ENCODE assay signal across 13 mouse cellular contexts in the genomic region with DNA sequence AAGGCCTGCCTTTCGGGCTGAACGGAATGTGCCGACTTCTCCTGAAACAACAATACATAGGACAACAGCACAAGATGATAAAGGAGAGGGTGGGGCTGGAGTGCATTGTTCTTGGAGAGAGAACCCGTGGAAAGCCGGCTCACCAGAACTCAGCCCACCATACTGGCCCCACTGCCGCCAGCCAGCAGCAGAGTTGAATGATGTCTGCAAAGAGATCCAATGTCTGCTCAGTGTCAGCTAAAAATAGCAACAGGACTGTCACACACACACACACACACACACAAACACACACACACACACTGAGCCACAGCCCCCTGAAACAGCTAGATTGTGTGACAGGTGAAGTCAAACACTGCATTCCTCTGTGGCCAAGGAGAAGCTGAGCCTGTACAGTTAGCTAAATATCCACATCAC. TPM values are rescaled to one million over a fixed set of nuclear protein-coding genes. Genes with fewer than 3 reads are reported as not detected.
A peak's percentile ranks its signal among the peaks of the same experiment; 100 is the strongest.
DNase-seq lines count a peak whose midpoint lies in the region; ATAC-seq and TF ChIP-seq lines count a peak whose summit lies in the region.
"Had no signal": no experiment of that assay in that cellular context is flagged by ENCODE, and none has a peak within 500 bp of the region (broad histone marks: within the 10 kb centered on the region; RNA-seq: fewer than 3 reads in every experiment).

No protein-coding gene starts in this region.

- no peak overlapping the region for H3K4me3 ChIP-seq in liver, embryonic 11.5 days (ENCODE audit: low read depth, low read length)
- no peak overlapping the region for H3K4me3 ChIP-seq in liver, postnatal 0 days (ENCODE audit: low read depth, low read length)
- H3K4me3 ChIP-seq in heart, embryonic 14.5 days (ENCODE audit: control insufficient read depth in 1 of 2, insufficient read depth in 1 of 2, low read depth in 1 of 2, low read length in 2 of 2) = no peak overlapping the region
- no peak overlapping the region for H3K4me3 ChIP-seq in stomach, embryonic 14.5 days (ENCODE audit: low read depth, low read length)
- no peak overlapping the region for H3K4me3 ChIP-seq in forebrain, postnatal 0 days (ENCODE audit: low read depth, low read length)
- H3K4me3 ChIP-seq: forebrain, embryonic 12.5 days; liver, embryonic 13.5 days had no signal

- no peaks in the 10 kb centered on the region for H3K27me3 ChIP-seq in liver, embryonic 11.5 days (replicated peaks; ENCODE audit: control insufficient read depth, insufficient read depth, low read length)
- no peaks in the 10 kb centered on the region for H3K27me3 ChIP-seq in liver, postnatal 0 days (ENCODE audit: insufficient read depth, low read length)
- no peaks in the 10 kb centered on the region for H3K27me3 ChIP-seq in heart, embryonic 14.5 days (ENCODE audit: control insufficient read depth, insufficient read depth, low read length)
- no peaks in the 10 kb centered on the region for H3K27me3 ChIP-seq in stomach, embryonic 14.5 days (ENCODE audit: control insufficient read depth, insufficient read depth, low read length)
- H3K27me3 ChIP-seq in forebrain, postnatal 0 days (ENCODE audit: insufficient read depth, low read length) = no peaks in the 10 kb centered on the region
- H3K27me3 ChIP-seq: forebrain, embryonic 12.5 days; liver, embryonic 13.5 days had no signal

- 28% methylated on average over 6 of the region's 6 CpGs for WGBS in liver, embryonic 11.5 days
- 24% methylated on average over 6 of the region's 6 CpGs for WGBS in liver, postnatal 0 days (ENCODE audit: insufficient replicate concordance)
- WGBS in heart, embryonic 14.5 days = 3% methylated on average over 6 of the region's 6 CpGs
- 16% methylated on average over 6 of the region's 6 CpGs for WGBS in stomach, embryonic 14.5 days
- WGBS in forebrain, postnatal 0 days = 9% methylated on average over 6 of the region's 6 CpGs

- H3K9ac ChIP-seq in liver, embryonic 11.5 days (ENCODE audit: low read depth, low read length) = no peak overlapping the region
- H3K9ac ChIP-seq in liver, postnatal 0 days (replicated peaks) = no peak overlapping the region
- no peak overlapping the region for H3K9ac ChIP-seq in heart, embryonic 14.5 days (ENCODE audit: low read length)
- H3K9ac ChIP-seq in stomach, embryonic 14.5 days (replicated peaks; ENCODE audit: low read depth, low read length) = no peak overlapping the region
- no peak overlapping the region for H3K9ac ChIP-seq in forebrain, postnatal 0 days
- H3K9ac ChIP-seq: forebrain, embryonic 12.5 days; liver, embryonic 13.5 days had no signal

- DNase-seq in gastrocnemius, postnatal 10 days = peak; percentile 16
- DNase-seq in gastrocnemius, postnatal 14 days = no peak
- peak; percentile 27 for DNase-seq in liver, embryonic 11.5 days (ENCODE audit: low spot score)
- DNase-seq in liver, postnatal 0 days = no peak
- no peak for DNase-seq in left cerebral cortex, postnatal 25 days (ENCODE audit: low spot score in 2 of 2)
- no peak for DNase-seq in forebrain, postnatal 0 days
- DNase-seq: cerebellum, postnatal 25 days; layer of hippocampus, adult 9-11 months; liver, embryonic 13.5 days had no signal

- H3K4me1 ChIP-seq in liver, embryonic 11.5 days (replicated peaks; ENCODE audit: control insufficient read depth, insufficient read depth, low read length) = no peaks in the 10 kb centered on the region
- H3K4me1 ChIP-seq in liver, postnatal 0 days (ENCODE audit: insufficient read depth) = no peaks in the 10 kb centered on the region
- H3K4me1 ChIP-seq in heart, embryonic 14.5 days (ENCODE audit: control insufficient read depth in 2 of 2, insufficient read depth in 2 of 2, low read length in 2 of 2) = peaks cover 16% of the 10 kb centered on the region in 2 experiments
- peaks cover 5% of the 10 kb centered on the region; the same call in 1 of the 2 replicates for H3K4me1 ChIP-seq in stomach, embryonic 14.5 days (ENCODE audit: control insufficient read depth, insufficient read depth, low read length)
- H3K4me1 ChIP-seq in forebrain, postnatal 0 days (ENCODE audit: insufficient read depth) = no peaks in the 10 kb centered on the region
- H3K4me1 ChIP-seq: forebrain, embryonic 12.5 days; liver, embryonic 13.5 days had no signal

- no peak for ATAC-seq in liver, embryonic 11.5 days (replicated peaks; ENCODE audit: low FRiP score)
- no peak for ATAC-seq in liver, postnatal 0 days
- ATAC-seq in heart, embryonic 14.5 days (ENCODE audit: insufficient number of reproducible peaks, insufficient read depth, low FRiP score, low read depth) = peak; percentile 88
- ATAC-seq in stomach, embryonic 14.5 days (ENCODE audit: insufficient number of reproducible peaks, insufficient read depth, low FRiP score, low read depth) = peak; percentile 72
- ATAC-seq in forebrain, postnatal 0 days = no peak

- H3K9me3 ChIP-seq in liver, embryonic 11.5 days (ENCODE audit: control insufficient read depth, low read length) = no peaks in the 10 kb centered on the region
- no peaks in the 10 kb centered on the region for H3K9me3 ChIP-seq in liver, postnatal 0 days (ENCODE audit: low read length)
- H3K9me3 ChIP-seq in heart, embryonic 14.5 days (ENCODE audit: control insufficient read depth, low read length) = 0 out of 2 replicates have a peak, but pooled peaks cover 3% of the 10 kb centered on the region
- no peaks in the 10 kb centered on the region for H3K9me3 ChIP-seq in stomach, embryonic 14.5 days (ENCODE audit: control insufficient read depth, low read depth, low read length)
- no peaks in the 10 kb centered on the region for H3K9me3 ChIP-seq in forebrain, postnatal 0 days (ENCODE audit: low read length)
- H3K9me3 ChIP-seq: forebrain, embryonic 12.5 days; liver, embryonic 13.5 days had no signal

- intact Hi-C loops in gastrocnemius, postnatal 14 days (cut with DNase I; ENCODE audit: low total_unique reads) = no loop called here
- intact Hi-C loops in left cerebral cortex, postnatal 25 days (cut with DNase I) = no loop called here

- H3K27ac ChIP-seq in liver, embryonic 11.5 days (ENCODE audit: low read depth, low read length) = no peak overlapping the region
- H3K27ac ChIP-seq in liver, postnatal 0 days (ENCODE audit: low read depth) = no peak overlapping the region
- H3K27ac ChIP-seq in heart, embryonic 14.5 days (replicated peaks in 1 of 2; ENCODE audit: control insufficient read depth in 1 of 2, insufficient read depth in 1 of 2, low read depth in 2 of 2, low read length in 2 of 2) = peak overlapping the region; percentile 82 to 91
- 0 out of 2 replicates have a peak overlapping the region, but pooled peaks have one; percentile 6 for H3K27ac ChIP-seq in stomach, embryonic 14.5 days (ENCODE audit: low read length)
- H3K27ac ChIP-seq in forebrain, postnatal 0 days (ENCODE audit: low read depth, low read length) = no peak overlapping the region
- H3K27ac ChIP-seq: forebrain, embryonic 12.5 days; liver, embryonic 13.5 days had no signal

- TF ChIP-seq CTCF in liver, postnatal 0 days (IDR thresholded peaks at IDR 0.05; ENCODE audit: low read depth) = no peak
- no peak for TF ChIP-seq CTCF in forebrain, postnatal 0 days (IDR thresholded peaks at IDR 0.05; ENCODE audit: low read depth)

- no peak overlapping the region for H3K4me2 ChIP-seq in liver, embryonic 11.5 days
- H3K4me2 ChIP-seq in liver, postnatal 0 days (ENCODE audit: low read depth, low read length) = no peak overlapping the region
- peak overlapping the region; percentile 27; the same call in 1 of the 2 replicates for H3K4me2 ChIP-seq in heart, embryonic 14.5 days (ENCODE audit: low read length)
- H3K4me2 ChIP-seq in stomach, embryonic 14.5 days (replicated peaks; ENCODE audit: low read depth, low read length) = no peak overlapping the region
- H3K4me2 ChIP-seq in forebrain, postnatal 0 days (ENCODE audit: low read depth) = no peak overlapping the region
- H3K4me2 ChIP-seq: forebrain, embryonic 12.5 days; liver, embryonic 13.5 days had no signal

- no peak for TF ChIP-seq EP300 in liver, postnatal 0 days (IDR thresholded peaks at IDR 0.05; ENCODE audit: low read depth)

- no peaks in the 10 kb centered on the region for H3K36me3 ChIP-seq in liver, embryonic 11.5 days (ENCODE audit: control insufficient read depth, insufficient read depth, low read length)
- H3K36me3 ChIP-seq in liver, postnatal 0 days (replicated peaks; ENCODE audit: insufficient read depth, low read length) = no peaks in the 10 kb centered on the region
- H3K36me3 ChIP-seq in heart, embryonic 14.5 days (ENCODE audit: control insufficient read depth, insufficient read depth, low read length) = no peaks in the 10 kb centered on the region
- no peaks in the 10 kb centered on the region for H3K36me3 ChIP-seq in stomach, embryonic 14.5 days (ENCODE audit: control insufficient read depth, insufficient read depth, low read length)
- no peaks in the 10 kb centered on the region for H3K36me3 ChIP-seq in forebrain, postnatal 0 days (ENCODE audit: insufficient read depth)
- H3K36me3 ChIP-seq: forebrain, embryonic 12.5 days; liver, embryonic 13.5 days had no signal

RNA-seq across cellular contexts. Expression of a gene that starts 58.9 kb away (rescaled TPM):
- total RNA-seq in gastrocnemius, postnatal 10 days (2021) = not detected
- total RNA-seq in gastrocnemius, postnatal 14 days (2021) = not detected
- not detected in 2 replicates for polyA plus RNA-seq in liver, embryonic 11.5 days (2014; fragmentation: Nextera tagmentation; extraction: Ambion mirVana)
- 0.67 and 0.83 TPM in 2 replicates for polyA plus RNA-seq in liver, postnatal 0 days (2015; fragmentation: Nextera tagmentation; extraction: Ambion mirVana)
- polyA plus RNA-seq in heart, embryonic 14.5 days (2014; fragmentation: Nextera tagmentation; extraction: Ambion mirVana) = not detected in 2 replicates
- not detected in 2 replicates for polyA plus RNA-seq in stomach, embryonic 14.5 days (2014; fragmentation: Nextera tagmentation; extraction: Ambion mirVana)
- not detected for total RNA-seq in left cerebral cortex, postnatal 25 days (2021)
- total RNA-seq in forebrain, postnatal 0 days (2014; rRNA removed) = not detected in 2 replicates
- not detected in 2 replicates for polyA plus RNA-seq in forebrain, postnatal 0 days (2015; fragmentation: Nextera tagmentation; extraction: Ambion mirVana)
- total RNA-seq: heart, postnatal 36 days had no signal
- polyA plus RNA-seq: forebrain, embryonic 12.5 days; liver, embryonic 13.5 days had no signal

Comparison
In these comparisons a context has a peak if more than half of its experiments do, and no peak if none do; other contexts are left out.
1. DNase-seq: peak in gastrocnemius, postnatal 10 days (single experiment) and liver, embryonic 11.5 days (single experiment); none in gastrocnemius, postnatal 14 days (single experiment), liver, postnatal 0 days (single experiment), left cerebral cortex, postnatal 25 days (0 of 2) and forebrain, postnatal 0 days (single experiment).
2. ATAC-seq: peak in heart, embryonic 14.5 days (single experiment) and stomach, embryonic 14.5 days (single experiment); none in liver, embryonic 11.5 days (single experiment), liver, postnatal 0 days (single experiment) and forebrain, postnatal 0 days (single experiment).
3. H3K27ac ChIP-seq: peak in heart, embryonic 14.5 days (2 of 2) and stomach, embryonic 14.5 days (single experiment); none in liver, embryonic 11.5 days (single experiment), liver, postnatal 0 days (single experiment) and forebrain, postnatal 0 days (single experiment).